Mouse (Mus musculus) MEL (cell line): Measurements from ENCODE around the gene Plekhg1. TPM values are rescaled to one million over a fixed set of nuclear protein-coding genes. Genes with fewer than 3 reads are reported as not detected.

Experiments
- DNase-seq: peaks from one replicate; pipeline ENCODE4 v3.0.0; 2011; ENCODE audit warnings: low read depth, low spot score
- H3K27ac ChIP-seq: 2 replicates; pipeline ENCODE4 v1.5.1; 2012; ENCODE audit warnings: low read depth, mild to moderate bottlenecking, control low read depth, low read length, moderate library complexity; ENCODE audit not compliant: control insufficient read depth
- H3K27me3 ChIP-seq, 2 experiments: fragments of 150-350 bp in 1 of 2; sonication (generic) in 1 of 2; 2 replicates each; pipeline ENCODE4 v1.6.1; 2012; ENCODE audit warnings: low read length in 2 of 2, mild to moderate bottlenecking in 2 of 2, improper control_type of control experiment in 1 of 2, moderate library complexity in 1 of 2; ENCODE audit not compliant: insufficient read depth in 2 of 2, control insufficient read depth in 1 of 2
- H3K36me3 ChIP-seq, 2 experiments: 2 replicates each; pipeline ENCODE4 v1.6.1; 2012 to 2014; ENCODE audit warnings: low read length in 2 of 2, improper control_type of control experiment in 1 of 2, inconsistent platforms in 1 of 2, mild to moderate bottlenecking in 1 of 2; ENCODE audit not compliant: insufficient read depth in 2 of 2, control insufficient read depth in 1 of 2
- H3K4me1 ChIP-seq, 2 experiments: fragments of 150-350 bp in 1 of 2; sonication (generic) in 1 of 2; 2 replicates each; pipeline ENCODE4 v1.6.1; 2012; ENCODE audit warnings: low read length in 2 of 2, improper control_type of control experiment in 1 of 2, mild to moderate bottlenecking in 1 of 2; ENCODE audit not compliant: insufficient read depth in 2 of 2, control insufficient read depth in 1 of 2
- H3K4me3 ChIP-seq, 2 experiments: fragments of 150-350 bp in 1 of 2; sonication (generic) in 1 of 2; 2 replicates each; pipeline ENCODE4 v1.5.1; 2012; ENCODE audit warnings: low read depth in 2 of 2, low read length in 2 of 2, mild to moderate bottlenecking in 2 of 2, moderate library complexity in 2 of 2, control low read depth in 1 of 2, improper control_type of control experiment in 1 of 2; ENCODE audit not compliant: control insufficient read depth in 1 of 2, insufficient read depth in 1 of 2
- H3K79me2 ChIP-seq: 2 replicates; pipeline ENCODE4 v1.6.1; 2012; ENCODE audit warnings: mild to moderate bottlenecking, low read length, moderate library complexity; ENCODE audit not compliant: control insufficient read depth, poor library complexity, insufficient read depth
- H3K9ac ChIP-seq: 2 replicates; pipeline ENCODE4 v1.6.1; 2012; ENCODE audit warnings: low read depth, mild to moderate bottlenecking, control low read depth, low read length, moderate library complexity; ENCODE audit not compliant: control insufficient read depth, poor library complexity, severe bottlenecking
- H3K9me3 ChIP-seq: fragments of 150-350 bp; sonication (generic); replicated peaks from 2 replicates; pipeline ENCODE4 v1.6.1; 2012; ENCODE audit warnings: mild to moderate bottlenecking, low read length, improper control_type of control experiment, moderate library complexity; ENCODE audit not compliant: insufficient read depth
- CHD1 ChIP-seq: IDR thresholded peaks from 2 replicates; pipeline ENCODE4 v1.6.1; 2012; ENCODE audit warnings: low read depth, mild to moderate bottlenecking, inconsistent platforms, low read length, improper control_type of control experiment
- E2F4 ChIP-seq: IDR thresholded peaks from 2 replicates; pipeline ENCODE4 v1.6.1; 2011; ENCODE audit warnings: low read depth, low read length, improper control_type of control experiment, borderline replicate concordance
- EP300 ChIP-seq, 2 experiments: IDR thresholded peaks; 2 replicates each; pipeline ENCODE4 v1.6.1; 2011; ENCODE audit warnings: improper control_type of control experiment in 2 of 2, low read length in 2 of 2, low read depth in 1 of 2, mild to moderate bottlenecking in 1 of 2
- ETS1 ChIP-seq: IDR thresholded peaks from 2 replicates; pipeline ENCODE4 v1.6.1; 2012; ENCODE audit warnings: low read depth, mild to moderate bottlenecking, inconsistent platforms, low read length, improper control_type of control experiment, moderate library complexity
- GATA1 ChIP-seq: IDR thresholded peaks from 2 replicates; pipeline ENCODE4 v1.6.1; 2011; ENCODE audit warnings: low read depth, low read length, improper control_type of control experiment
- KAT2A ChIP-seq: conservative IDR thresholded peaks from 2 replicates; pipeline ENCODE4 v1.6.1; 2012; ENCODE audit warnings: low read depth, low read length, improper control_type of control experiment, inconsistent platforms
- MAZ ChIP-seq: IDR thresholded peaks from 2 replicates; pipeline ENCODE4 v1.6.1; 2012; ENCODE audit warnings: low read depth, mild to moderate bottlenecking, inconsistent platforms, low read length, improper control_type of control experiment
- MEF2A ChIP-seq: IDR thresholded peaks from 2 replicates; pipeline ENCODE4 v1.6.1; 2014; ENCODE audit warnings: low read depth, mild to moderate bottlenecking, inconsistent platforms, low read length, improper control_type of control experiment; ENCODE audit not compliant: poor library complexity, insufficient replicate concordance, severe bottlenecking; ENCODE audit errors: extremely low read depth
- NRF1 ChIP-seq: IDR thresholded peaks from 2 replicates; pipeline ENCODE4 v1.6.1; 2014; ENCODE audit warnings: low read depth, mild to moderate bottlenecking, inconsistent platforms, low read length, improper control_type of control experiment, moderate library complexity; ENCODE audit not compliant: poor library complexity, insufficient read depth, severe bottlenecking
- POLR2A ChIP-seq, 2 experiments: IDR thresholded peaks; 2 replicates each; pipeline ENCODE4 v1.6.1; 2011 to 2012; ENCODE audit warnings: low read length in 2 of 2, mild to moderate bottlenecking in 2 of 2, control low read depth in 1 of 2, improper control_type of control experiment in 1 of 2, low read depth in 1 of 2, moderate library complexity in 1 of 2; ENCODE audit not compliant: control insufficient read depth in 1 of 2, insufficient read depth in 1 of 2, poor library complexity in 1 of 2
- POLR2AphosphoS2 ChIP-seq: IDR thresholded peaks from 2 replicates; pipeline ENCODE4 v1.6.1; 2011; ENCODE audit warnings: low read length, improper control_type of control experiment
- RAD21 ChIP-seq: IDR thresholded peaks from 2 replicates; pipeline ENCODE4 v1.6.1; 2011; ENCODE audit warnings: mild to moderate bottlenecking, low read depth, low read length, improper control_type of control experiment
- RCOR1 ChIP-seq: IDR thresholded peaks from 2 replicates; pipeline ENCODE4 v1.6.1; 2012; ENCODE audit warnings: low read depth, mild to moderate bottlenecking, inconsistent platforms, low read length, improper control_type of control experiment
- SIN3A ChIP-seq: IDR thresholded peaks from 2 replicates; pipeline ENCODE4 v1.6.1; 2012; ENCODE audit warnings: low read length, improper control_type of control experiment, inconsistent platforms
- SMC3 ChIP-seq: IDR thresholded peaks from 2 replicates; pipeline ENCODE4 v1.6.1; 2011; ENCODE audit warnings: low read depth, low read length, improper control_type of control experiment
- TCF12 ChIP-seq: IDR thresholded peaks from 2 replicates; pipeline ENCODE4 v1.6.1; 2014; ENCODE audit warnings: low read depth, mild to moderate bottlenecking, inconsistent platforms, low read length, improper control_type of control experiment, moderate library complexity
- USF1 ChIP-seq: IDR thresholded peaks from 2 replicates; pipeline ENCODE4 v1.6.1; 2014; ENCODE audit warnings: low read depth, mild to moderate bottlenecking, inconsistent platforms, low read length, improper control_type of control experiment, moderate library complexity
- ZC3H11A ChIP-seq: IDR thresholded peaks from 2 replicates; pipeline ENCODE4 v1.6.1; 2012; ENCODE audit warnings: low read depth, mild to moderate bottlenecking, inconsistent platforms, low read length, improper control_type of control experiment
- ZKSCAN1 ChIP-seq: IDR thresholded peaks from 2 replicates; pipeline ENCODE4 v1.6.1; 2012; ENCODE audit warnings: low read depth, mild to moderate bottlenecking, inconsistent platforms, low read length, improper control_type of control experiment, moderate library complexity
- ZMIZ1 ChIP-seq: IDR thresholded peaks from 2 replicates; pipeline ENCODE4 v1.6.1; 2012; ENCODE audit warnings: low read depth, mild to moderate bottlenecking, inconsistent platforms, low read length, improper control_type of control experiment, moderate library complexity
- ZNF384 ChIP-seq: IDR thresholded peaks from 2 replicates; pipeline ENCODE4 v1.6.1; 2012; ENCODE audit warnings: low read depth, mild to moderate bottlenecking, inconsistent platforms, low read length, improper control_type of control experiment
- polyA plus RNA-seq, 2 experiments: library from polyadenylated mRNA; stranded (reverse) in 1 of 2; unstranded in 1 of 2; fragments of >175 nt in 1 of 2; fragments of >200 nt in 1 of 2; gene quantifications; 2 replicates each; pipeline versions ENCODE4 v1.2.1 to v1.2.4; 2012; ENCODE audit warnings: low replicate concordance in 2 of 2, low read depth in 1 of 2; ENCODE audit not compliant: insufficient read length in 2 of 2, insufficient read depth in 1 of 2, missing spikeins in 1 of 2
- total RNA-seq: library from RNA; depleted of rRNA; stranded (reverse); fragments of 300-350 nt; gene quantifications from 2 replicates; pipeline ENCODE4 v1.2.3, GENCODE M21; 2012

The Plekhg1 gene
- total and polyA plus RNA-seq, 3 experiments, result 0.01 TPM; not detected in 2

DNA sequence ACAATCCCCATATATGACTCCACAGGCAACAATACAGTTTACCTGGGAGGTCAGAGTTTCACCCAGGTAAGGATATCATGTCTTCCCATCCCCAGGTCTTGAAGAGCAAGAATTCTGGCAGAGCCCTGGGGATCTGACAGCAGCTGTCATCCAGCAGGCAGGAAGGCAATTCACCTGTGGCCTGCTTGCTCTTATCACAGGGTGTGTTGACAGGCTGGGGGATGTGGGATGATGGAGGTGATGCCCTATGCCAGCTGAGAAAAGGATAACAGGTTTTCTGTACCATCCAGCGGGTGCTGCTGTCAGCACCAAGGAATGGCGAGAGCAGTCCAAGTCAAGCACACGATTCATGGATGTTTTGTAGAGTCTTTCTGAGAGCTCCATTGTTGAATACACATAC is 30.1 kb upstream of the Plekhg1 start:
- no peak overlapping the region for H3K9ac ChIP-seq
- H3K27ac ChIP-seq, result no peak overlapping the region
- no peak overlapping the region for H3K4me3 ChIP-seq
- H3K27me3 ChIP-seq, result no peaks in the 10 kb centered on the region
- TF ChIP-seq KAT2A (no peak), POLR2A (IDR thresholded peaks at IDR 0.05; ENCODE audit: control insufficient read depth in 1 of 2, insufficient read depth in 1 of 2, low read depth in 1 of 2, low read length in 2 of 2, poor library complexity in 1 of 2) (no peak), USF1 (no peak), TCF12 (no peak), MEF2A (no peak), SMC3 (no peak), POLR2AphosphoS2 (no peak), CHD1 (no peak), MAZ (no peak), E2F4 (no peak)
- no peak for DNase-seq
- H3K9me3 ChIP-seq, result no peaks in the 10 kb centered on the region
- no peaks in the 10 kb centered on the region for H3K4me1 ChIP-seq
- no peaks in the 10 kb centered on the region for H3K36me3 ChIP-seq
- no peaks in the 10 kb centered on the region for H3K79me2 ChIP-seq

DNA sequence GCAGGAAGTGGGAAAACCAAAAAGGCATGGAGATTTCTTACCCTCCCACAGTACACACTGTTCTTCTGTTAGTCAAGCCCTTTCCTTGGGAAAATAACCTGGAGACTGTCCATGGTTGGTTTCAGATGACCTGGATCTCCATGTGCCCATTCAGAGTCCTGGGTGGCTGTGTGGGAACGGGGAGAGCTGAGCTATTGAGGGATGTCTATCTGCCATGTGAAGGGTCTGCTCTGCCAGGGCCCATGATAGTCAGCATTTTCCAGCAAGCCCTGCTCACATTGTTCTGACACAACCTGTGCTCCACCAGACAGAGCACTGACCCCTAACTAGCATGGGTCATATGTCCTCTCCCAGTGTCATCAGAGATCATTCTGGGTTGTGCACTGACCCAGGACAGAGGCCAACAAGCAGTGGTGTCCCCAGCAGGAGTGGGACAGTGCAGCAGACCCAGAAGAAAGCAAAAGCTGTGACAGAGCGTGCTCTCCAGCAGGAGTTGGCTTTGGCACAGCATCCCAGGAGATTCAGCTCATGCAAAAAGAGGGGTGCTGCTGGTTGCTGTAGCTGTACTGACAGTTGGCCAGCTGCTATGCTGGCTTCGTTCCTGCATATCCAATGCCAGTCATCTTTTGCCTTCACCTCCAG is 24.7 kb upstream of the Plekhg1 start:
- TF ChIP-seq GATA1 (no peak), EP300 (IDR thresholded peaks at IDR 0.05; ENCODE audit: low read depth in 1 of 2, low read length in 2 of 2) (no peak), SIN3A (no peak), USF1 (no peak), ETS1 (no peak), RAD21 (no peak), KAT2A (no peak), MAZ (no peak), ZC3H11A (no peak), RCOR1 (no peak), ZMIZ1 (no peak), ZNF384 (no peak), SMC3 (no peak), NRF1 (no peak), ZKSCAN1 (no peak)
- Histone ChIP-seq H3K36me3 (no peaks in the 10 kb centered on the region), H3K9ac (no peak overlapping the region), H3K27me3 (no peaks in the 10 kb centered on the region), H3K4me1 (no peaks in the 10 kb centered on the region), H3K79me2 (no peaks in the 10 kb centered on the region), H3K4me3 (no peak overlapping the region), H3K9me3 (no peaks in the 10 kb centered on the region), H3K27ac (no peak overlapping the region)
- DNase-seq, result no peak
